Mouse (Mus musculus) neural tube, embryonic 11.5 days (tissue): Measurements from ENCODE around the gene Evi2. TPM values are rescaled to one million over a fixed set of nuclear protein-coding genes. Genes with fewer than 3 reads are reported as not detected.

ENCODE experiments used
- ATAC-seq: fragments of 200-750 bp; cut with Nextera tagmentation; 2 replicates; pipeline ENCODE4 v1.8.0; 2017; ENCODE audit warnings: moderate number of reproducible peaks, mild to moderate bottlenecking, moderate TSS enrichment, moderate library complexity; ENCODE audit not compliant: insufficient read depth, low FRiP score, low TSS enrichment
- DNase-seq: peaks from one replicate; pipeline ENCODE4 v3.0.0-alpha.2; 2015; ENCODE audit warnings: low spot score
- H3K27ac ChIP-seq: fragments of 300-500 bp; sonication (generic); 2 replicates; pipeline ENCODE4 v1.5.1; 2014; ENCODE audit warnings: low read depth, mild to moderate bottlenecking, low read length
- H3K27me3 ChIP-seq: fragments of 300-500 bp; sonication (generic); 2 replicates; pipeline ENCODE4 v1.6.1; 2014; ENCODE audit warnings: mild to moderate bottlenecking, low read length, mixed read lengths; ENCODE audit not compliant: control insufficient read depth, insufficient read depth
- H3K36me3 ChIP-seq: fragments of 300-500 bp; sonication (generic); 2 replicates; pipeline ENCODE4 v1.6.1; 2014; ENCODE audit warnings: mild to moderate bottlenecking, low read length, moderate library complexity, mixed read lengths; ENCODE audit not compliant: control insufficient read depth, insufficient read depth
- H3K4me1 ChIP-seq: fragments of 300-500 bp; sonication (generic); 2 replicates; pipeline ENCODE4 v1.6.1; 2014; ENCODE audit warnings: low read length, mixed read lengths; ENCODE audit not compliant: control insufficient read depth, insufficient read depth
- H3K4me2 ChIP-seq: fragments of 300-500 bp; sonication (generic); 2 replicates; pipeline ENCODE4 v1.6.1; 2014; ENCODE audit warnings: low read depth, mild to moderate bottlenecking, moderate library complexity
- H3K4me3 ChIP-seq: fragments of 300-500 bp; sonication (generic); 2 replicates; pipeline ENCODE4 v1.5.1; 2014; ENCODE audit warnings: low read depth, low read length
- H3K9ac ChIP-seq: fragments of 300-500 bp; sonication (generic); 2 replicates; pipeline ENCODE4 v1.6.1; 2014; ENCODE audit warnings: mild to moderate bottlenecking, low read length
- H3K9me3 ChIP-seq: fragments of 300-500 bp; sonication (generic); 2 replicates; pipeline ENCODE4 v1.6.1; 2016; ENCODE audit warnings: low read length; ENCODE audit not compliant: control insufficient read depth
- WGBS: fragments of 180-500 bp; shearing (Covaris S2); extraction: QIAGEN DNeasy Blood & Tissue Kit; methylation state at CpG from one replicate; pipeline ENCODE4 v1.1.7; 2014; 5-methylcytosine and 5-hydroxymethylcytosine counted together
- polyA plus RNA-seq: library from polyadenylated mRNA; unstranded; fragments of >200 nt; fragmentation: Nextera tagmentation; extraction: Ambion mirVana; gene quantifications from 2 replicates; pipeline ENCODE4 v1.2.1, GENCODE M21; 2014

The Evi2 gene
- polyA plus RNA-seq, 1 experiment from 2014 or later: 0.38 TPM

GRCm38 (mm10) chr11:79519878-79520291 lies 10.5 kb downstream of the Evi2 start:
- no peak for ATAC-seq
- 80% methylated on average over 1 of the region's 1 CpGs for WGBS
- DNase-seq: no peak
- Histone ChIP-seq H3K9ac (no peak overlapping the region), H3K27me3 (no peaks in the 10 kb centered on the region), H3K4me3 (no peak overlapping the region), H3K27ac (no peak overlapping the region), H3K4me2 (no peak overlapping the region), H3K4me1 (no peaks in the 10 kb centered on the region), H3K36me3 (no peaks in the 10 kb centered on the region), H3K9me3 (no peaks in the 10 kb centered on the region)

GRCm38 (mm10) chr11:79519299-79519698 lies 11.1 kb downstream of the Evi2 start:
- H3K36me3 ChIP-seq: no peaks in the 10 kb centered on the region
- DNase-seq: no peak
- no peak for ATAC-seq
- H3K4me1 ChIP-seq: no peaks in the 10 kb centered on the region
- no peaks in the 10 kb centered on the region for H3K27me3 ChIP-seq
- no peak overlapping the region for H3K9ac ChIP-seq
- no peak overlapping the region for H3K27ac ChIP-seq
- no peak overlapping the region for H3K4me2 ChIP-seq
- no peaks in the 10 kb centered on the region for H3K9me3 ChIP-seq
- H3K4me3 ChIP-seq: no peak overlapping the region
- WGBS: 90% methylated on average over 6 of the region's 6 CpGs

GRCm38 (mm10) chr11:79515798-79516197 lies 14.6 kb downstream of the Evi2 start:
- H3K4me1 ChIP-seq: no peaks in the 10 kb centered on the region
- no peak for ATAC-seq
- H3K27me3 ChIP-seq: no peaks in the 10 kb centered on the region
- no peak for DNase-seq
- 89% methylated on average over 2 of the region's 2 CpGs for WGBS
- H3K9ac ChIP-seq: no peak overlapping the region
- H3K36me3 ChIP-seq: no peaks in the 10 kb centered on the region
- no peak overlapping the region for H3K27ac ChIP-seq
- H3K4me2 ChIP-seq: no peak overlapping the region
- H3K4me3 ChIP-seq: no peak overlapping the region
- H3K9me3 ChIP-seq: no peaks in the 10 kb centered on the region

- Histone ChIP-seq H3K27me3 (no peaks in the 10 kb centered on the region), H3K9ac (no peak overlapping the region), H3K27ac (no peak overlapping the region), H3K36me3 (no peaks in the 10 kb centered on the region), H3K4me2 (no peak overlapping the region), H3K4me1 (no peaks in the 10 kb centered on the region), H3K4me3 (no peak overlapping the region), H3K9me3 (no peaks in the 10 kb centered on the region)
- 70% methylated on average over 6 of the region's 6 CpGs for WGBS
- ATAC-seq: no peak
- no peak for DNase-seq
Measured at GRCm38 (mm10) chr11:79515331-79515730, 15.1 kb downstream of the Evi2 start.

- no peak overlapping the region for H3K4me3 ChIP-seq
- H3K4me2 ChIP-seq: no peak overlapping the region
- H3K27ac ChIP-seq: no peak overlapping the region
- H3K36me3 ChIP-seq: no peaks in the 10 kb centered on the region
- 91% methylated on average over 3 of the region's 3 CpGs for WGBS
- no peak for ATAC-seq
- H3K9ac ChIP-seq: no peak overlapping the region
- H3K4me1 ChIP-seq: no peaks in the 10 kb centered on the region
- DNase-seq: no peak
- no peaks in the 10 kb centered on the region for H3K27me3 ChIP-seq
- H3K9me3 ChIP-seq: no peaks in the 10 kb centered on the region
Measured at GRCm38 (mm10) chr11:79511970-79512369, 18.4 kb downstream of the Evi2 start.

GRCm38 (mm10) chr11:79504506-79504905 lies 25.9 kb downstream of the Evi2 start:
- 90% methylated on average over 7 of the region's 7 CpGs for WGBS

GRCm38 (mm10) chr11:79503845-79504244 lies 26.5 kb downstream of the Evi2 start, which contains the start of gene Omg:
Gene Omg (minus strand): TSS chr11:79504084.
- Histone ChIP-seq H3K4me3 (no peak within 1 kb of the TSS), H3K27me3 (no peaks in the 10 kb centered on the region), H3K4me1 (no peaks in the 10 kb centered on the region), H3K4me2 (no peak within 1 kb of the TSS), H3K27ac (no peak within 1 kb of the TSS), H3K36me3 (no peaks in the 10 kb centered on the region), H3K9me3 (no peaks in the 10 kb centered on the region), H3K9ac (no peak within 1 kb of the TSS)
- 53% methylated on average over 8 of the region's 8 CpGs for WGBS
- no peak for DNase-seq
- no peak for ATAC-seq

More at GRCm38 (mm10) chr11:79504506-79504905, 25.9 kb downstream of the Evi2 start:
- Histone ChIP-seq H3K9me3 (no peaks in the 10 kb centered on the region), H3K4me3 (no peak overlapping the region), H3K9ac (no peak overlapping the region), H3K36me3 (no peaks in the 10 kb centered on the region), H3K4me2 (no peak overlapping the region), H3K27me3 (no peaks in the 10 kb centered on the region), H3K27ac (no peak overlapping the region), H3K4me1 (no peaks in the 10 kb centered on the region)
- no peak for ATAC-seq
- no peak for DNase-seq

- no peaks in the 10 kb centered on the region for H3K9me3 ChIP-seq
- ATAC-seq (no peak), DNase-seq (no peak)
- H3K4me2 ChIP-seq: no peak overlapping the region
- no peaks in the 10 kb centered on the region for H3K36me3 ChIP-seq
- no peak overlapping the region for H3K27ac ChIP-seq
- 47% methylated on average over 2 of the region's 2 CpGs for WGBS
- no peaks in the 10 kb centered on the region for H3K27me3 ChIP-seq
- no peak overlapping the region for H3K4me3 ChIP-seq
- no peak overlapping the region for H3K9ac ChIP-seq
- H3K4me1 ChIP-seq: no peaks in the 10 kb centered on the region
Measured at GRCm38 (mm10) chr11:79502917-79503316, 27.5 kb downstream of the Evi2 start.

GRCm38 (mm10) chr11:79494976-79495800 lies 35.2 kb downstream of the Evi2 start:
- no peaks in the 10 kb centered on the region for H3K27me3 ChIP-seq
- H3K4me1 ChIP-seq: no peaks in the 10 kb centered on the region
- ATAC-seq: no peak
- H3K27ac ChIP-seq: no peak overlapping the region
- H3K36me3 ChIP-seq: no peaks in the 10 kb centered on the region
- no peak overlapping the region for H3K4me3 ChIP-seq
- no peak overlapping the region for H3K9ac ChIP-seq
- 89% methylated on average over 10 of the region's 10 CpGs for WGBS
- no peak overlapping the region for H3K4me2 ChIP-seq
- no peak for DNase-seq
- H3K9me3 ChIP-seq: no peaks in the 10 kb centered on the region
